Mouse (Mus musculus) lung, embryonic 16.5 days (tissue): ENCODE data around the gene Ptpn1. TPM values are rescaled to one million over a fixed set of nuclear protein-coding genes. Genes with fewer than 3 reads are reported as not detected.

Experiments
- ATAC-seq: fragments of 200-750 bp; cut with Nextera tagmentation; 2 replicates; pipeline ENCODE4 v1.8.0; 2017; ENCODE audit warnings: low read depth, mild to moderate bottlenecking, moderate library complexity
- H3K27ac ChIP-seq: fragments of 300-500 bp; sonication (generic); 2 replicates; pipeline ENCODE4 v1.5.1; 2014; ENCODE audit warnings: mild to moderate bottlenecking, control low read depth, low read length
- H3K27me3 ChIP-seq: fragments of 300-500 bp; sonication (generic); 2 replicates; pipeline ENCODE4 v1.6.1; 2014; ENCODE audit warnings: low read depth, low read length, mixed read lengths; ENCODE audit not compliant: control insufficient read depth, insufficient read depth
- H3K36me3 ChIP-seq: fragments of 300-500 bp; sonication (generic); 2 replicates; pipeline ENCODE4 v1.6.1; 2014; ENCODE audit warnings: low read length; ENCODE audit not compliant: control insufficient read depth, insufficient read depth
- H3K4me1 ChIP-seq: fragments of 300-500 bp; sonication (generic); replicated peaks from 2 replicates; pipeline ENCODE4 v1.6.1; 2014; ENCODE audit warnings: low read length, mixed read lengths; ENCODE audit not compliant: control insufficient read depth, insufficient read depth
- H3K4me2 ChIP-seq: fragments of 300-500 bp; sonication (generic); 2 replicates; pipeline ENCODE4 v1.6.1; 2014; ENCODE audit warnings: low read depth, low read length, control low read depth
- H3K4me3 ChIP-seq: fragments of 300-500 bp; sonication (generic); 2 replicates; pipeline ENCODE4 v1.5.1; 2014; ENCODE audit warnings: mild to moderate bottlenecking, low read length, control low read depth
- H3K9ac ChIP-seq: fragments of 300-500 bp; sonication (generic); 2 replicates; pipeline ENCODE4 v1.6.1; 2014; ENCODE audit warnings: low read length, control low read depth
- H3K9me3 ChIP-seq: fragments of 300-500 bp; sonication (generic); 2 replicates; pipeline ENCODE4 v1.6.1; 2016; ENCODE audit warnings: low read length; ENCODE audit not compliant: control insufficient read depth
- WGBS: fragments of 180-500 bp; shearing (Covaris S2); extraction: QIAGEN DNeasy Blood & Tissue Kit; methylation state at CpG from one replicate; pipeline ENCODE4 v1.1.7; 2014; 5-methylcytosine and 5-hydroxymethylcytosine counted together
- polyA plus RNA-seq: library from polyadenylated mRNA; unstranded; fragments of >200 nt; fragmentation: Nextera tagmentation; extraction: Ambion mirVana; gene quantifications from 2 replicates; pipeline ENCODE4 v1.2.1, GENCODE M21; 2015

Ptpn1 gene
- polyA plus RNA-seq, 1 experiment from 2014 or later = 73.3 TPM

GRCm38 (mm10) chr2:167928002-167928526, 3.8 kb upstream of the Ptpn1 start:
- Histone ChIP-seq H3K9me3 (no peaks in the 10 kb centered on the region), H3K9ac (no peak overlapping the region), H3K27me3 (no peaks in the 10 kb centered on the region), H3K4me2 (no peak overlapping the region), H3K27ac (no peak overlapping the region), H3K36me3 (no peaks in the 10 kb centered on the region), H3K4me3 (no peak overlapping the region), H3K4me1 (peaks cover 37% of the 10 kb centered on the region)
- 53% methylated on average over 4 of the region's 4 CpGs for WGBS
- ATAC-seq = no peak

- no peaks in the 10 kb centered on the region for H3K27me3 ChIP-seq
- H3K4me3 ChIP-seq = no peak overlapping the region
- H3K27ac ChIP-seq = peak overlapping the region; percentile 72
- no peak for ATAC-seq
- peaks cover 45% of the 10 kb centered on the region for H3K4me1 ChIP-seq
- H3K9me3 ChIP-seq = no peaks in the 10 kb centered on the region
- H3K36me3 ChIP-seq = no peaks in the 10 kb centered on the region
- WGBS = 62% methylated on average over 3 of the region's 3 CpGs
- H3K4me2 ChIP-seq = no peak overlapping the region
- H3K9ac ChIP-seq = no peak overlapping the region
Observed at GRCm38 (mm10) chr2:167928972-167929371, 2.9 kb upstream of the Ptpn1 start.

- H3K36me3 ChIP-seq = no peaks in the 10 kb centered on the region
- no peak for ATAC-seq
- no peak overlapping the region; the same call in 1 of the 2 replicates for H3K4me3 ChIP-seq
- peak overlapping the region; percentile 88; the same call in 1 of the 2 replicates for H3K27ac ChIP-seq
- H3K4me2 ChIP-seq = peak overlapping the region; percentile 67
- no peaks in the 10 kb centered on the region for H3K9me3 ChIP-seq
- no peaks in the 10 kb centered on the region for H3K27me3 ChIP-seq
- H3K9ac ChIP-seq = peak overlapping the region; percentile 88
- peaks cover 36% of the 10 kb centered on the region for H3K4me1 ChIP-seq
- WGBS = 92% methylated on average over 3 of the region's 3 CpGs
Observed at GRCm38 (mm10) chr2:167930975-167931374, 882 bp upstream of the Ptpn1 start.

- ATAC-seq = peak; percentile 34
- Histone ChIP-seq H3K27me3 (no peaks in the 10 kb centered on the region), H3K36me3 (no peaks in the 10 kb centered on the region), H3K9ac (peak overlapping the region; percentile 88), H3K4me2 (peak overlapping the region; percentile 73), H3K9me3 (no peaks in the 10 kb centered on the region), H3K4me3 (peak overlapping the region; percentile 67), H3K4me1 (peaks cover 35% of the 10 kb centered on the region), H3K27ac (no peak overlapping the region; the same call in none of the 2 replicates)
- under 1% methylated on average over 18 of the region's 18 CpGs for WGBS
Observed at GRCm38 (mm10) chr2:167932727-167933231, 922 bp downstream of the Ptpn1 start.

GRCm38 (mm10) chr2:167933397-167933796, 1.5 kb downstream of the Ptpn1 start:
- no peaks in the 10 kb centered on the region for H3K27me3 ChIP-seq
- ATAC-seq = no peak

GRCm38 (mm10) chr2:167935956-167936355, 4.1 kb downstream of the Ptpn1 start:
- peaks cover 40% of the 10 kb centered on the region for H3K4me1 ChIP-seq
- WGBS = 85% methylated on average over 3 of the region's 3 CpGs
- no peaks in the 10 kb centered on the region for H3K27me3 ChIP-seq
- no peak overlapping the region for H3K4me2 ChIP-seq
- no peak overlapping the region for H3K9ac ChIP-seq
- no peaks in the 10 kb centered on the region for H3K36me3 ChIP-seq
- no peaks in the 10 kb centered on the region for H3K9me3 ChIP-seq
- no peak overlapping the region for H3K4me3 ChIP-seq
- no peak overlapping the region for H3K27ac ChIP-seq
- no peak for ATAC-seq

More at GRCm38 (mm10) chr2:167933397-167933796, 1.5 kb downstream of the Ptpn1 start:
- WGBS = 38% methylated on average over 7 of the region's 7 CpGs
- H3K4me3 ChIP-seq = peak overlapping the region; percentile 67
- H3K36me3 ChIP-seq = no peaks in the 10 kb centered on the region
- H3K27ac ChIP-seq = no peak overlapping the region
- H3K9me3 ChIP-seq = no peaks in the 10 kb centered on the region
- peak overlapping the region; percentile 88 for H3K9ac ChIP-seq
- peak overlapping the region; percentile 73 for H3K4me2 ChIP-seq
- H3K4me1 ChIP-seq = peaks cover 29% of the 10 kb centered on the region

GRCm38 (mm10) chr2:167938786-167939185, 6.9 kb downstream of the Ptpn1 start:
- no peaks in the 10 kb centered on the region for H3K36me3 ChIP-seq
- H3K27ac ChIP-seq = no peak overlapping the region
- WGBS = 82% methylated on average over 3 of the region's 3 CpGs
- H3K4me1 ChIP-seq = peaks cover 52% of the 10 kb centered on the region
- no peaks in the 10 kb centered on the region for H3K9me3 ChIP-seq
- no peak overlapping the region for H3K9ac ChIP-seq
- H3K4me2 ChIP-seq = no peak overlapping the region
- no peak overlapping the region for H3K4me3 ChIP-seq
- ATAC-seq = no peak
- H3K27me3 ChIP-seq = no peaks in the 10 kb centered on the region

- 55% methylated on average over 4 of the region's 4 CpGs for WGBS
- Histone ChIP-seq H3K4me2 (no peak overlapping the region), H3K9ac (no peak overlapping the region)
Observed at GRCm38 (mm10) chr2:167939204-167939603, 7.3 kb downstream of the Ptpn1 start.

GRCm38 (mm10) chr2:167939632-167940399, 8.0 kb downstream of the Ptpn1 start:
- Histone ChIP-seq H3K27me3 (no peaks in the 10 kb centered on the region), H3K4me3 (no peak overlapping the region), H3K4me2 (no peak overlapping the region), H3K9ac (no peak overlapping the region), H3K9me3 (no peaks in the 10 kb centered on the region), H3K36me3 (no peaks in the 10 kb centered on the region), H3K27ac (peak overlapping the region; percentile 9; the same call in 1 of the 2 replicates), H3K4me1 (peaks cover 51% of the 10 kb centered on the region)
- no peak for ATAC-seq
- 34% methylated on average over 11 of the region's 11 CpGs for WGBS

More at GRCm38 (mm10) chr2:167939204-167939603, 7.3 kb downstream of the Ptpn1 start:
- no peak overlapping the region for H3K4me3 ChIP-seq
- H3K27ac ChIP-seq = peak overlapping the region; percentile 9; the same call in 1 of the 2 replicates
- peaks cover 51% of the 10 kb centered on the region for H3K4me1 ChIP-seq
- ATAC-seq = no peak
- no peaks in the 10 kb centered on the region for H3K27me3 ChIP-seq
- H3K9me3 ChIP-seq = no peaks in the 10 kb centered on the region
- H3K36me3 ChIP-seq = no peaks in the 10 kb centered on the region
